Mouse (Mus musculus) retina, embryonic 14.5 days (tissue): ENCODE measurements at regions not wholly inside any gene's neighbourhood (a gene's known extent, or its start where the extent isn't known, plus 50 kb on each side); places are given as distances from the start of the nearest gene placed in this dataset.

Experiments used
- DNase-seq: peaks from one replicate; pipeline ENCODE4 v3.0.0-alpha.2; 2015; ENCODE audit warnings: low spot score

DNA sequence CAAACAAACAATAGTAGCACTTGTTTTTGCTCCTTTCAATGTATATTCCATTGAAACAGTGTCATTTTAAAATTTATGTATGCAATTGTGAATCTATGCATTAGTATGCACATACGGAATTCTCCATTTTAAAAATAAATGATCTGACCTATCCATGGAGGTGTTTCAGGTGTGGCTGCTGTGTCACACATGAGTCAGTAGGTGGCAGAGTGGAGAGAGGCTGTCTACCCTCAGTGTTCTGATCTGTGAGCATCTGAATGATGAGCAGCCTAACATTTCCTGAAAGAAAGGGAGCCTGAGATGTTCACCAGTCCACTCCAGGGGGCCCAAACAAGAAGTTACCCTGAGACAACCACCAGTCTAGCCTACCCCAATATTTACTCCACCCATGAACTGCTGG, 75.6 kb upstream of the 1700006A11Rik start:
- no peak for DNase-seq

DNA sequence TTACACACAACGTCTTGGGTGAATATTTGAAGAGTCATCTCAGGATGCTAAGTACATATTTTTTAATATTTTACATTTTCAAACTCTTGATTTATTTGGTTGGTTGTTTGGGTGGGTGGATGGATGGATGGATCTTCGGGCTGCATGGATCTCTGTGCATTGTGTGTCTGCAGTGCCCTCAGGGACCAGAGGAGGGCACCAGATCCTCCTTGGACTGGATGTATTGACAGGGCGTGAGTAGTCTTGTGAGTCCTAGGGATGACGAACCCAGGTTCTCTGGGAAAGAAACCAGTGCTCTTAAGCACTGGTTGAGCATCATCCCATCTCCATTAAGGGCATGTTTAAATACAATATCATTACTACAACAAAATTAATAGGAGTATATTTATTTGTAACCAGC, 70.2 kb upstream of the 1700006A11Rik start:
- DNase-seq = peak; percentile 4
